Mouse (Mus musculus) thymus, postnatal 0 days (tissue): ENCODE results near the gene A530064D06Rik. TPM values are rescaled to one million over a fixed set of nuclear protein-coding genes. Genes with fewer than 3 reads are reported as not detected.
A peak's percentile ranks its signal among the peaks of the same experiment; 100 is the strongest.
"Not testable (repeated sequence)": the region's sequence is repeated elsewhere in the genome, so short reads cannot be mapped to it uniquely, and the experiment has no call there.

Source experiments
- DNase-seq: peaks from one replicate; pipeline ENCODE4 v3.0.0-alpha.2; 2015; ENCODE audit warnings: low spot score
- polyA plus RNA-seq: library from polyadenylated mRNA; unstranded; fragments of >200 nt; fragmentation: Nextera tagmentation; extraction: Ambion mirVana; gene quantifications from 2 replicates; pipeline ENCODE4 v1.2.1, GENCODE M21; 2015

Gene A530064D06Rik
- 0.13 and 0.42 TPM in 2 replicates for polyA plus RNA-seq

GRCm38 (mm10) chr17:48167103-48167502 is at the start of gene A530064D06Rik:
Gene A530064D06Rik (minus strand): TSS chr17:48167275.
- DNase-seq, result not testable (repeated sequence)

- DNase-seq, result no peak
Observed at GRCm38 (mm10) chr17:48215429-48215828, 48.4 kb upstream of the A530064D06Rik start.

- DNase-seq, result no peak
Observed at GRCm38 (mm10) chr17:48213511-48213910, 46.4 kb upstream of the A530064D06Rik start.

GRCm38 (mm10) chr17:48212596-48212995 is 45.5 kb upstream of the A530064D06Rik start:
- DNase-seq, result no peak

GRCm38 (mm10) chr17:48203086-48203485 is 36.0 kb upstream of the A530064D06Rik start:
- DNase-seq, result no peak

GRCm38 (mm10) chr17:48192366-48192765 is 25.3 kb upstream of the A530064D06Rik start:
- no peak for DNase-seq

GRCm38 (mm10) chr17:48185252-48185651 is 18.2 kb upstream of the A530064D06Rik start:
- no peak for DNase-seq

GRCm38 (mm10) chr17:48157382-48158076 is 9.5 kb downstream of the A530064D06Rik start:
- no peak for DNase-seq

GRCm38 (mm10) chr17:48146120-48146519 is 21.0 kb downstream of the A530064D06Rik start, which contains the start of gene 9830107B12Rik:
Gene 9830107B12Rik (minus strand): TSS chr17:48146268.
- DNase-seq, result no peak

- DNase-seq, result no peak
Observed at GRCm38 (mm10) chr17:48132810-48133209, 34.3 kb downstream of the A530064D06Rik start.

- DNase-seq, result no peak
Observed at GRCm38 (mm10) chr17:48120456-48120855, 46.6 kb downstream of the A530064D06Rik start.

- DNase-seq, result peak; percentile 70
Observed at GRCm38 (mm10) chr17:48119656-48120055, 47.4 kb downstream of the A530064D06Rik start.

- DNase-seq, result no peak
Observed at GRCm38 (mm10) chr17:48118570-48118969, 48.5 kb downstream of the A530064D06Rik start.

GRCm38 (mm10) chr17:48110547-48111287 is 56.4 kb downstream of the A530064D06Rik start:
- peak; percentile 44 for DNase-seq

GRCm38 (mm10) chr17:48108520-48108919 is 58.6 kb downstream of the A530064D06Rik start:
- no peak for DNase-seq

GRCm38 (mm10) chr17:48107862-48108261 is 59.2 kb downstream of the A530064D06Rik start:
- no peak for DNase-seq

- DNase-seq, result no peak
Observed at GRCm38 (mm10) chr17:48107333-48107732, 59.7 kb downstream of the A530064D06Rik start.

GRCm38 (mm10) chr17:48100441-48101417 is 66.3 kb downstream of the A530064D06Rik start:
- DNase-seq, result peak; percentile 92

GRCm38 (mm10) chr17:48099312-48099711 is 67.8 kb downstream of the A530064D06Rik start:
- DNase-seq, result no peak
